Mouse (Mus musculus): Measurements from ENCODE around the gene Gemin8.

Gemin8 gene

GRCm38 (mm10) chrX:166169892-166170799 lies at the start of gene Gemin8:
Gemin8 (plus strand) TSS chrX:166170454.
- DNase-seq = peak; percentile 90 to 91

GRCm38 (mm10) chrX:166147158-166147846 lies 23.0 kb upstream of the Gemin8 start:
- DNase-seq = peak; percentile 7 to 23

DNA sequence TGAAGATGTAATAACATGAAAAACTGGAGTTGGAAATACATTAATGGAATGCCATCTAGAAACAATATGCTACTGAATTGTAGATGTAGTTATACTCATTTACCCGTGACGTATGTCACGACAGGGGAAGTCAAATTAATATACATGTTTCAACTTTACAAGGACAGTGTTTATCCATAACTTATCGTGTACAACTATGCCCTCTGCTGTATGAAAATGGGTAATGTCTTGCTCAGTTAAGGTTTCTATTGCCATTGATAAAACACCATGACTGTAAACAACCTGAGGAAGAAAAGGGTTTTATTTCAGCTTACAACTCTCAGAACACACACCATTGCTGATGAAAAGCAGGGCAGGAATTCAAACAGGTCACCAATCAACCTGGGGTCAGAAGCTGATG lies 7.5 kb upstream of the Gemin8 start:
- no peak for DNase-seq

GRCm38 (mm10) chrX:166167307-166167706 lies 2.9 kb upstream of the Gemin8 start:
- peak in 1 of 2 experiments; percentile 47 for DNase-seq

DNA sequence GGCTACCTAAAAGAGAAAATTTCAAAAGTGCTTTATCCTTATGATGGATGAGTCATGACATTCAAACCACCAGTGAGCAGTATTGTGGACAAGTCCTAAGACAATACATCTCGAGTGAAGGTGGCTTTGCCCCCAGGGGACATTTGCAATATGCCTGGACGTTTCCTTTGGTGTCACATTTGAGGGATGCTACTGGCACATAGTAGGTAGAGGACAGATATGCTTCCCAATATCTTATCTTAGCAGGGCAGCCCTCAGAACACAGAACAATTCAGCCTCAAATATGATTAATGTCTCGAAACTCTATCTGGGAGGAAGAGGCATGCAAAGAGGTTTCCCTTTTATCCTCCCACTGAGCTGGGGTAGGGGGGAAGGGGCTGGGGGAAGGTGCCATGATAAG lies 2.3 kb upstream of the Gemin8 start:
- DNase-seq = no peak

- no peak for DNase-seq
Observed at GRCm38 (mm10) chrX:166170800-166171738, 815 bp downstream of the Gemin8 start.

DNA sequence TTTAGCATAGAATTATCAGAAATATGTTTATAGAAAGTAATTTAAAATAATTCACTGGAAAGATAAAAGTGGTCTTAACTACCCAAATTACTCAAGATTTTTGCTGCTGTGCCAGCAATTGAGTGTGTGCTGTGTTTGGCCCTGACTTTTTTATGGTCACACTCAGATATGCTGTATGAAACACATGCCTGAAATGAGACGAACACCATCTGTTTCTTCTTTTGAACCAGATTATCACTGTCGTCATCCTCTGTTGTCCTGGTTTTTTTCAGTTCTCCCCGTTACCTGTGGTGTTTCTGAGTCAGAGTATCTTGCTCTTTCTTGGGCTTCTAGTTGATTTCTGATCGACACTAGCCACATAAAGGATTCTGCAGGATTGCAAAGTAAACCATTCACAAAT lies 1.8 kb downstream of the Gemin8 start:
- DNase-seq = no peak

GRCm38 (mm10) chrX:166172661-166173060 lies 2.4 kb downstream of the Gemin8 start:
- DNase-seq = peak in 1 of 2 experiments; percentile 15

DNA sequence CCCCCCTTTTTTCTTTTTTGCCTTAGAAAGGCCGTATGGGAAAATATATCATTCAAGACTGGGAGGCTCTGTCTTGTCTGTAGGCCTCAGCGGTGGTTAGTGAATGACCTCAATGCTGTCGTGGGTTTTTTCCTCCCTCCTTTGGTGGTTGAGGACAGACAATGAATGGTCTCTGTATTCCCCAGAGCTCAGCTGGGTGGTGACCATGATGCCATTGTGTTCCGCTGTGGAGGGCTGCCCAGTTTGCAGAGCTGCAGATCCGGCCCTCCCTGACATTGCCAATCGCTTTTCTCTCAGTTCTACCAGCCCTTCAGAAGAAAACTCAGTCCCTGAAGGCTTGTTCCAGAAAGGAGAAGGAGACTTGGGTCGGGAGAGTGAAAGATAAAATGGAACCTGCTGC lies 3.5 kb downstream of the Gemin8 start:
- peak; percentile 16 to 17 for DNase-seq

- no peak for DNase-seq
Observed at GRCm38 (mm10) chrX:166177929-166178328, 7.7 kb downstream of the Gemin8 start.

- no peak for DNase-seq
Observed at GRCm38 (mm10) chrX:166183094-166183493, 12.8 kb downstream of the Gemin8 start.

DNA sequence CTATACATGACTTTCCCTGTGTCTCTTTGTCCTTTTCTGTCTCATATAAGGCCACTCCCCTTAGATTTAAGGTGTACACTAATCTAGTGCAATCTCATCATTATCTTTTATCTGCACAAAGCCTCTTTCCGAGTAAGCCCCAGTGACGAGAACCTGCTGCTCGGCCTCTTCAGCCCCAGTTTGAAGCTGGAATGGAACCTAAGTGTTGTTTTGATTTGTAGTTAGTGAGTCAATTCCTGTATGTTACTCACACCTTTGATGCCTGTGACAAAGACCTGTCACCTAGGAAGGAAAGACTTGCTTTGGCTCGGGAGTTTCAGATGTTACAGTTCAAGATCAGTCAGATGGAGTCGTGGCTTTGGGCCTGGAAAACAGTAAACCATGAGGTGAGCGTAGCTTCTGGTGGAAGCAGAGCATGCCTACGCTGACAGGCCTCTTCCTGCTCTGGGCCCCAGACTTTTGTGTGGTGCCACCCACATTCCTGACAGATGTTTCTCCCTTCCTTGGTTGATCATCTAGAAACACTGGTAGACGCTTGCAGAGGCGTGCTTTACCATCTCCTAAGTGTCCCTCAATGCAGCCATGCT lies 15.2 kb downstream of the Gemin8 start:
- no peak for DNase-seq

DNA sequence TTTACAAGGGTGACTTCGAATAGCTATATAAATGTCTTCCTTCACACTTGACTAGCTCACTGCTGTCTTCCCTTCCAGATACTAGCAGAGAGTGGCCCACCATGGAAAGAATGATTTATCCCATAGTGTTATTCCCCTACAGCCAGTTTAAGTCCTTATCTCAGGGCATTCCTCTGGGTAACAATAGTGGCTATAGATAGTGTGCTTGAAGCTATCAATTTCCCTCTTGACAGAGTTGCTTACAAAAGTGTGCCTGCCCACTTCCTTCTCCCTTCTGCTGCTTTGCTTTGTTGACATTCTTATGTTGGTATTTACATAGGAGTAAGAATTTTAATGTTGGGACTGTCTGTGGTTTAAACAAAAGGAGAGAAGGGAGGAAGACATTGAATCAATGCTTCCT lies 17.5 kb downstream of the Gemin8 start:
- DNase-seq = no peak

- DNase-seq = no peak
Observed at GRCm38 (mm10) chrX:166196327-166196726, 26.1 kb downstream of the Gemin8 start.

DNA sequence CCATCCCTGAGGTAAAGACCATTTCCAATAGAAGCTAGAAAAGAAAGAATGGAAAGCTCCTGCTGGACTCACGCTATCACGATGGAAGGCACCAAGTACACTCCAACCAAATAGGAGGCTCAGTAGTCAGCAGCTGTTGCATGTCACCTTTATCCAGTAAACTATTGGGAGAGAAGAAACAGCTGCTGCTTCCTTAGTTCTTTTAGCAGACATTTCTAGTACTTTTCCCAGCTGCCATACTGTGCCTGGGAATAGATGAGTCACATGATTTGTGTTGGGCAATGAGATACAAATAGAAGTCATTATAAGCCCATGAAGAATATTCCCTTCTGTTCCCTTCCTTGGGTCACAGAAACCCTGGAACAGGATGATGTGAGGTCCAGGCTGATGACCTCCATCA lies 28.0 kb downstream of the Gemin8 start:
- no peak for DNase-seq

DNA sequence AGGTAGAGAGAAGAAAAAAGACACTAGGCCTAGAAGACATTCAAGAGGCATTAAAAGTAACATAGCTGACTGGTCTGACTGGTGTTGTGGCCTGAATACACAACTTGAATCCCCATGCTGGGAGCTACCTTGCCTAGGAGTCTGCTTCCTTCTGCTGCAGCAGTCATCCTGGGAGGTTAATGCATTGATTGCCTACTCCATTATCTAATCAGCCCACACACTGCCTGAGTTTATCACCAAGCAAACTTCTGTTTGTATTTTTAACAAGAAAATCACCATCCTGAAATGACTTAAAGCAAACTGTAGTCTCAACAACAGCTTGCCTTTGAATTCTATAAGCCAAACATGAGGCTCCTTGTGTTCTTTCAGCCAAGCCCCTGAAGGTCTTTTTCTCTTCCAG lies 29.6 kb downstream of the Gemin8 start:
- no peak for DNase-seq

DNA sequence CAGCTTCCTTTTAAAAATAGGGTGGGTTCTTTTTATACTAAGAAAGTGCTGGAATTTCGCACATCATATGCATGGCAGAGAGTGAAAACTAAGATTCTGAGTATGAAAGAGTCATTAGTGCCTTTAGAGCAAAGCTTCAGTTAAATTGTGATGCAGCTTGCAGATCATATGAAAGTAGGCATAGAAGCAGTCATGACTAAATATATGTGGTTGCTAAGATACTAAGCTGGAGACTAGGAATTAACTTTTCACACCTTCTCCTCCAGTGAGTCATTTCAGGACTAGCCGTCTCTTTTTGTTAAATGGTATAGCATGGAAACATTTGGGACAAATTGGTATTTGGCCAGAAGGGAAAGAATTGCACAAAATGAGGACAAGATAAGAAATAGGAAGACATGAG lies 44.3 kb downstream of the Gemin8 start:
- no peak for DNase-seq

DNA sequence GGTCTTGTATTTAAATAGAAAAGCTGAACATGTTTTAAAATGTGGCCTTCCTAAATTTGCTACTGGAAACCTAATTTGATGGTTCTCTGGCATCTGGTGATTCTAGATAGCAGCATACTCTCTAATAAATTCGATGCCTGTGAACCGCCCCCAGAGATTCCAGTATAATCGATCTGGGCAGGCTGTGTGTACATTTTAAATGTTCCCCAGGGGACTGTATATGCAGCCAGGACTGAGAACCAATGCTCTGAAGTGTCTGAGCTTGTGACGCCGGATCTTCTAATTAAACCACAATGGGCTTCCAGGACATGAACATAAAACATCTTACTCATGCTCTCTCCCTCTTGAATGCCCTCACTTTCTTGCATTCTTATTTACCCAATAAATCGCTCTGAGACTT lies 46.0 kb downstream of the Gemin8 start:
- no peak for DNase-seq

- no peak for DNase-seq
Observed at GRCm38 (mm10) chrX:166216720-166217119, 46.5 kb downstream of the Gemin8 start.

- no peak for DNase-seq
Observed at GRCm38 (mm10) chrX:166219331-166219730, 49.1 kb downstream of the Gemin8 start.

DNA sequence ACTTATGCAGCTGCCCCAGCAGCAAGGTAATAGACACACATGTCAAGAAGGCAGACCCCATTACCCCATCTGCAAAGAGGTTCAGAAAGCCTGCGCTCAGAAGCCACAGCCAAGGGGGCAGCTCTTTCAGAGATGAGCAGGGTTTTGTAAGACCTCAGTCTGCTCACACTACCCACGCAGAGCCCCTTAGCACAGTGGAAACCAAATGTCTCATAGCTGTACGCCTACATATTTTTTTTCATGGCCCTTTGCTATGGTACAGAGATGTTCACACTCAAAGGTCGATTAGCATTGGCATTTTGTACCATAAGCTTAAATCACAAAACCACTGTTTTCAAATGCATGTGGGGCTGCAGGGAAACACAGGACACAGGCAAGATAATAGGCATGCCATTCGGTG lies 56.6 kb downstream of the Gemin8 start:
- no peak for DNase-seq

DNA sequence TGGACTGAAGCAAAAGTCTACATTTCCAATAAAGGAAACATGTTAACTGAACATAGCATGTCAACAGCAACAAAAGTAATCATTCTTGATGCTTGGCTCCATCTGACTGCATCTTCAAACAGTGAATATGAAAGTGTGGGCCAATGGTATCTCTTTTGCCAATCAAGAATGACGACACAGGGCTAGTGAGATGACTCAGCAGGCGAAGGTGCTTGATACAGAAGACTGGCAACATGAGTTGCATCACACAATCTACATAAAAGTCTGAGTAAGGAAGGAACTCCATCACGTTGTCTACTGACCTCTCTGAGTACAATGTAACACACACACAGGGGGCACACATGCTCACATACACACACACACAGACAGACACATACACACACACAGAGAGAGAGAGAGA lies 59.5 kb downstream of the Gemin8 start:
- no peak for DNase-seq
